Mouse (Mus musculus) forebrain, embryonic 16.5 days (tissue): Measurements from ENCODE around the gene Dmrt1. TPM values are rescaled to one million over a fixed set of nuclear protein-coding genes. Genes with fewer than 3 reads are reported as not detected.

Experiments
- ATAC-seq: fragments of 200-750 bp; cut with Nextera tagmentation; 2 replicates; pipeline ENCODE4 v1.8.0; 2017; ENCODE audit warnings: mild to moderate bottlenecking, moderate library complexity
- H3K27ac ChIP-seq: fragments of 300-500 bp; sonication (generic); 2 replicates; pipeline ENCODE4 v1.5.1; 2014; ENCODE audit warnings: low read length, control low read depth
- H3K27me3 ChIP-seq: fragments of 300-500 bp; sonication (generic); replicated peaks from 2 replicates; pipeline ENCODE4 v1.6.1; 2014; ENCODE audit warnings: low read length; ENCODE audit not compliant: control insufficient read depth, insufficient read depth
- H3K36me3 ChIP-seq: fragments of 300-500 bp; sonication (generic); 2 replicates; pipeline ENCODE4 v1.6.1; 2014; ENCODE audit not compliant: control insufficient read depth, insufficient read depth
- H3K4me1 ChIP-seq: fragments of 300-500 bp; sonication (generic); replicated peaks from 2 replicates; pipeline ENCODE4 v1.6.1; 2014; ENCODE audit warnings: low read length; ENCODE audit not compliant: control insufficient read depth, insufficient read depth
- H3K4me2 ChIP-seq: fragments of 300-500 bp; sonication (generic); 2 replicates; pipeline ENCODE4 v1.6.1; 2014; ENCODE audit warnings: mild to moderate bottlenecking, low read length, control low read depth
- H3K4me3 ChIP-seq: fragments of 300-500 bp; sonication (generic); replicated peaks from 2 replicates; pipeline ENCODE4 v1.5.1; 2014; ENCODE audit warnings: mild to moderate bottlenecking, low read length, control low read depth
- H3K9ac ChIP-seq: fragments of 300-500 bp; sonication (generic); replicated peaks from 2 replicates; pipeline ENCODE4 v1.6.1; 2014; ENCODE audit warnings: low read depth, low read length, control low read depth
- H3K9me3 ChIP-seq: fragments of 300-500 bp; sonication (generic); 2 replicates; pipeline ENCODE4 v1.6.1; 2016; ENCODE audit warnings: low read length; ENCODE audit not compliant: control insufficient read depth
- WGBS: fragments of 180-500 bp; shearing (Covaris S2); extraction: QIAGEN DNeasy Blood & Tissue Kit; methylation state at CpG from one replicate; pipeline ENCODE4 v1.1.7; 2014; 5-methylcytosine and 5-hydroxymethylcytosine counted together
- polyA plus RNA-seq: library from polyadenylated mRNA; unstranded; fragments of >200 nt; fragmentation: Nextera tagmentation; extraction: Ambion mirVana; gene quantifications from 2 replicates; pipeline ENCODE4 v1.2.1, GENCODE M21; 2015

The Dmrt1 gene
- polyA plus RNA-seq, 1 experiment from 2014 or later, result not detected

DNA sequence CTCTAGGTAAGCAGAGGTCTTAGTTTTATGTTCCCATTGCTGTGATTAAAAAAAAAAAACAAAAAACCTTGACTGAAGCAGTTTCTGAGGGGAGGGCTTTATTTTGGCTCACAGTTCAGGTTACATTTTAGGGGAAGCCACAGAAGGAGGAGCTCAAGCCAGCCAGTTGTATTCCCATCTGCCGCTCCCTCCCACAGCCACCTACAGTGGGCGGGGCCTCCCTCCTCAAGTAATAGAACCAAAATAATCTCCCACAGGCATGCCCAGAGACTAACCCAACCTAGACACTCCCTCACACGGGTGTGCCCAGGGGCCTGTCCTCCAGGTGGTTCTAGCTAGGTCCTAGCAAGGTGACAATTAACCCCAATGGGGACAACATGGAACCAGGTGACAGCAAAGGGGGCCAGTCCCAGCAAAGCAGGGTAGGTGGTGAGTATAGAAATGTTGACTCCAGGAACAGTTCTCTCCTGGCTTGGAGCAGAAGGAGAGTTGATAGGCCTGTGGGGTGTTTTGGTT lies 92.4 kb downstream of the Dmrt1 start:
- H3K27me3 ChIP-seq, result peaks cover 38% of the 10 kb centered on the region
- no peak overlapping the region for H3K27ac ChIP-seq
- H3K4me1 ChIP-seq, result no peaks in the 10 kb centered on the region
- H3K9ac ChIP-seq, result no peak overlapping the region
- H3K36me3 ChIP-seq, result no peaks in the 10 kb centered on the region
- no peak overlapping the region for H3K4me2 ChIP-seq
- ATAC-seq, result no peak
- 66% methylated on average over 3 of the region's 3 CpGs for WGBS
- no peaks in the 10 kb centered on the region for H3K9me3 ChIP-seq
- H3K4me3 ChIP-seq, result no peak overlapping the region

DNA sequence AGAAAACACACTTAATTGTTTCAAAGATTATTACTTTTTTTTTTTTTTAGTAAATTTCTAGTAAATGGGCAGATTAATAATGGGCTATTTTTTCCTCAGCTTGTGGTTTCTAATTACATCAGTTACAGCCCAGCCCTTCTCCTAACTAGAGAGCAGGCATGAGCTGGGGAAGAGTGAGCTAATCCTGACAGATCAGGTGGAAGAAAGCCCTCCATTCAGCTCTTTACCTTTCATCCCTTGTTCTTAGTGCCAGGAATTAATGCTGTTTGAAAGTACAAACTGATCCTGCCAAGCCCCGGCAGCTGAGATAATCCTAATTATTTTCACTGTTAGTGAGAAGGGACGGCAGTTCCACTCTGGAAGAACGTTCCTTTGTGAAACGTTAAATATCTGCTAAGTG lies 93.2 kb downstream of the Dmrt1 start:
- H3K9ac ChIP-seq, result no peak overlapping the region
- H3K4me3 ChIP-seq, result no peak overlapping the region
- H3K9me3 ChIP-seq, result no peaks in the 10 kb centered on the region
- peaks cover 39% of the 10 kb centered on the region for H3K27me3 ChIP-seq
- H3K4me1 ChIP-seq, result no peaks in the 10 kb centered on the region
- H3K27ac ChIP-seq, result no peak overlapping the region
- 1% methylated on average over 4 of the region's 4 CpGs for WGBS
- peak; percentile 78 for ATAC-seq
- H3K4me2 ChIP-seq, result no peak overlapping the region
- H3K36me3 ChIP-seq, result no peaks in the 10 kb centered on the region

DNA sequence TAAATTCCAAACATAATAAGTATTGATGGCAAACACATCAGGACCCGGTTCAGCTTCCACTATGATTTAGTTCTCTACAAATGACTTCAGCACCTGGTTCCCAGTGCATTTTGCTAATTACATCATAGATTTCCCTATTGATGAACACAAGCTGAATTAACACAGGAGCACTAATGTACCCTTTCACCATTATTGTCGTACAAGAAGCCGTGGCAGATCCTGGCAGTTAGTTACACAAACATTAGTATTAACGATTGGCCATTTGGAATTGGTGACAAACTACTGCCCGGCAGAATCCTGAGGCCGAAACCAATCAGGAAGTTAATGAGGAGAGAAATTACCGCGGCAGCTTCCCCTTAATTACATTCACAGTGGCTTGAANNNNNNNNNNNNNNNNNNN lies 96.5 kb downstream of the Dmrt1 start:
- H3K4me1 ChIP-seq, result peaks cover 8% of the 10 kb centered on the region
- no peak overlapping the region for H3K9ac ChIP-seq
- H3K27me3 ChIP-seq, result peaks cover 56% of the 10 kb centered on the region
- H3K27ac ChIP-seq, result no peak overlapping the region
- H3K4me2 ChIP-seq, result no peak overlapping the region
- ATAC-seq, result no peak
- no peak overlapping the region for H3K4me3 ChIP-seq
- no peaks in the 10 kb centered on the region for H3K9me3 ChIP-seq
- H3K36me3 ChIP-seq, result no peaks in the 10 kb centered on the region
- WGBS, result 6% methylated on average over 8 of the region's 8 CpGs

DNA sequence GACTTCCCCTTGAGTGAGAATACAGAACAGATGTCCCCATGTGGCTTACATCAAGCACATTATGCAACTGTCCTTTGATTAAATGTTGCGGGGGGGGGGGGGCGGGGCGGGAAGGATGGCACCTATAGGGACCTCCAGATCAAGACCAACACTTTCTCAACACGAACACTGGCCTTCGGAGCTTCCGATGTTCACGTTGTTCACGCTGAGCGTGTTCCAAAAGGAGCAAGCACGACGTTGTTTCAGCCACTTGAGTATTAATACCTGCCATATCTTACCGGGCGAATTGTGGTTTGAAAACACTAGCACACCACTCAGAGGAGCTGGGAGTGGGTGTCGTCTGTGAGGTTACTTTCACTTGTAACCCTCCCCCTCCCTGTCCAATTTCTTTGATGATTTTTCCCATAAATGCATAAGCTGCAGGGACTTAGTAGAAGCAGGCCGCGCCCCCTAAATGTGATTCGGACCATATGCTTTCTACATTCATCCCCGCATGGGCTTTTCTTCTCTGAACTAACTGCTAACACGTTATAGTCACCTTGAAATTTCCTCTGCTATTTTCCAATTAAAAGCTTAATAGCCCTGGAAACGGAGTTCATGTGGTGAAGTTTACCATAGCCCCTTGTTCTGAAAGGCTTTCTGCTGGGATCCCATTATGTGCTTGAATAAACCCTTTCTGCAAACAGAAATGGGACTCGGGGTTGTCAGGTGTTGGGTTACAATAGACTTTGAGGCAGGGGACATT lies 102.2 kb downstream of the Dmrt1 start:
- no peak for ATAC-seq
- H3K36me3 ChIP-seq, result no peaks in the 10 kb centered on the region
- no peak overlapping the region for H3K9ac ChIP-seq
- peaks cover 41% of the 10 kb centered on the region for H3K27me3 ChIP-seq
- peaks cover 27% of the 10 kb centered on the region for H3K4me1 ChIP-seq
- peak overlapping the region; percentile 26; the same call in 1 of the 2 replicates for H3K4me2 ChIP-seq
- no peaks in the 10 kb centered on the region for H3K9me3 ChIP-seq
- no peak overlapping the region for H3K4me3 ChIP-seq
- WGBS, result under 1% methylated on average over 21 of the region's 21 CpGs
- no peak overlapping the region for H3K27ac ChIP-seq

DNA sequence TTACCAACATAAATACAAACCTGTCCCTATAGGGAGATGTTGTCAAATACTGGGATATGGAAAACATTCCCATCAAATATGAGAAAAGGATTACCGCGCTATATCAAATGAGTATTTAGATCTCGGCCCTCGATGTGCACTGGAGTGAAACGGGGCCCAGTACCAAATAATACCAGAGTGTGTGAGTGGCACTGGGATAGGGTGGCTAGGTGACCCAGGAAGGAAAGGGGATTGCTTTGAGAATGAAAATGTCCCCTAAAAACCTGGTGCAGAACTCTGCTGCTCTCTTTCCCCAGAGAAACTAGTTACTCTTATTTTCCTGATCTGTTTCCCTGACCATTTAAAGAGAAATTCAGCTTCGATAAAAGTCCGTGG lies 102.8 kb downstream of the Dmrt1 start:
- H3K9ac ChIP-seq, result no peak overlapping the region
- H3K9me3 ChIP-seq, result no peaks in the 10 kb centered on the region
- H3K36me3 ChIP-seq, result no peaks in the 10 kb centered on the region
- ATAC-seq, result no peak
- no peak overlapping the region for H3K4me3 ChIP-seq
- 2% methylated on average over 7 of the region's 7 CpGs for WGBS
- H3K27ac ChIP-seq, result no peak overlapping the region
- peaks cover 44% of the 10 kb centered on the region for H3K27me3 ChIP-seq
- peaks cover 27% of the 10 kb centered on the region for H3K4me1 ChIP-seq
- H3K4me2 ChIP-seq, result no peak overlapping the region

DNA sequence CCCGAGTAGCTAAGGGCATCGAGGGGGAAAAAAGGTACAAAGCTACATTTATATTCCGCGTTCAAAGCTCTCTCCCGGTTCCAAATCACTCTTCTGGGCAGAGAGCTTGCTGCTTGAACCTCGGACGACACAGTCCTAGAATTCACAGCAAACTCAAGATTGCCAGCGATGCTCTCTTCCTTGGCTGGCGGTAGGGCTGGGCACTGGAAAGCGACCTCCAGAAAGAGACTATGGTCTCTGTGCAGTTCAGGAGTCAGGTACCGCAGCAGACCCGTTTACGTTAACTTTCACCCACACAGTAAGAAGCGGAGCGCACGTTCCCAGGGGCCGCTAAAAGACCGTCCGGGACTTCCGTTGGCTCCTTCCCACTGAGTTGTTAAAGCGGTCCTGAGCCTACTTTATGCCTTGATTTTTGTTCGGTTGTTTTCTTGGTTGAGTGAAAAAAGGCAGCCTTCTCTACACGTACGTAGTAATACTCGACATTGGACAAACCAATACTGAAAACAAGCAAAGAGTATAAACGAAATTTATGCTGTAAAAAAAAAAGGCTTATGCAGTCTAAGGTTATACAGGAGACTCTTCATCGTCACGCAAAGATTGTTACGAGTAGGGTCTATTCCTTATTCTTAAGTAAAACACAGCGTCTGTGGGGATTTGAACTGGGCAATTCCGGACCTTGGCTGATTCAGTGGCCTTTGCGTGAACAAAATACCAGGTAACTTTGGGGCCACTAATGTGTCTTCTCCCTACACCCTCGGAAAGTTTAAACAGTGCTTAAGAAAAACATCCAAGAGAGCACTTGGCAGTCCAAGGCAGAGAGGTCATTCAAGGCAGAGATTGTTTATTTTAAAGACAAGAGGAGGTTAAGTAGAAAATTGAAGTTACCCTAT lies 103.8 kb downstream of the Dmrt1 start:
- Histone ChIP-seq H3K4me1 (peaks cover 27% of the 10 kb centered on the region), H3K4me3 (no peak overlapping the region), H3K27ac (no peak overlapping the region), H3K27me3 (peaks cover 43% of the 10 kb centered on the region), H3K36me3 (no peaks in the 10 kb centered on the region), H3K9me3 (no peaks in the 10 kb centered on the region), H3K4me2 (0 out of 2 replicates have a peak overlapping the region, but pooled peaks have one; percentile 5), H3K9ac (no peak overlapping the region)
- no peak for ATAC-seq
- WGBS, result 3% methylated on average over 33 of the region's 33 CpGs

DNA sequence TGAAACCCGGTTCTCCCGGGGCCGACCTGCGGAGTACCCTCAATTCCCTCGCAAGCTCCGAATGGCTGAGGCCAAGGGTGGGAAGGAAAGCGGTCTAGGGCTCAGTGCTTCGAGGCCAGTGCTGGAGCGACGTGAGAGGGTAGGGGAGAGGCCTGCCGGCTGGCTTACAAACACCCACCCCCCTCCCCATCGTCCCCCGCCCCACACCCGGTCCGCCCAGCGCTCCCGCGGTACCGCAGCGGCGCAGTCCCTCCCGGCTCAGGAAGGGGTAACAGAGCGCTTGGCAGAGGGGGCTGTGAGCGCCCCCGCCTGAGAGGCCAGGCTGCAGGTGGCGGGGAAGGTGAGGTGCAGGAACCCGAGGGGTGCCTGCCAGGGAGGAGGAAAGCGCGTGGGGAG lies 104.6 kb downstream of the Dmrt1 start, which contains the start of gene Dmrt3:
Gene Dmrt3, plus strand, starts transcription at position 287 of the 396 bp plus-strand sequence.
- peak within 1 kb of the TSS; percentile 61 for H3K9ac ChIP-seq
- peaks cover 27% of the 10 kb centered on the region for H3K4me1 ChIP-seq
- peak within 1 kb of the TSS; percentile 67 for H3K4me2 ChIP-seq
- ATAC-seq, result peak; percentile 43
- peak within 1 kb of the TSS; percentile 51 for H3K4me3 ChIP-seq
- 0% methylated on average over 27 of the region's 29 CpGs for WGBS
- peaks cover 41% of the 10 kb centered on the region for H3K27me3 ChIP-seq
- H3K27ac ChIP-seq, result peak within 1 kb of the TSS; percentile 28
- no peaks in the 10 kb centered on the region for H3K36me3 ChIP-seq
- H3K9me3 ChIP-seq, result no peaks in the 10 kb centered on the region

DNA sequence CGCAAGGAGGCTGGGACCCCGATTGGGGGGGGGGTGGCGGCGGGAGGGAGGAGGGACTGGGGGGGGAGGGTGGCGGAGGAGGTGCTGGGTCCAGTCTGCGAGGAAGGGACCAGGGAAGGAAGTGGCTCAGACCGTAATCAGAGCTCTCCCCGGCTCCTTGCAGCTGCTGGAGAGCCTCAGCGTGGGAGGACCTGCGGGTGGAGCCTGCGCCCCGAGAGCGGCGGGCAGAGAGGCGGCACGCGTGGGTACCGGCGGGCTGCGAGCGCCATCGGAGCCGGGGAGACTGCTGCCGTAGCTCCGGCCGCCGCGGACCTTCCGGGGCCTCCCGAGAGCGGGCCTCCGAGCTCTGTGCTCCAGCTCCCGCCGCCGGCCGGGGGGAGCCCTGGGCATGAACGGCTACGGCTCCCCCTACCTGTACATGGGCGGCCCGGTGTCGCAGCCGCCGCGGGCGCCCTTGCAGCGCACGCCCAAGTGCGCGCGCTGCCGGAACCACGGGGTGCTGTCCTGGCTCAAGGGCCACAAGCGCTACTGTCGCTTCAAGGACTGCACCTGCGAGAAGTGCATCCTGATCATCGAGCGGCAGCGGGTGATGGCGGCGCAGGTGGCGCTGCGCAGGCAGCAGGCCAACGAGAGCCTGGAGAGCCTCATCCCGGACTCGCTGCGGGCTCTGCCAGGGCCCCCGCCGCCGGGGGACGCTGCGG lies 105.1 kb downstream of the Dmrt1 start:
- Histone ChIP-seq H3K36me3 (no peaks in the 10 kb centered on the region), H3K4me1 (peaks cover 25% of the 10 kb centered on the region), H3K4me3 (peak overlapping the region; percentile 51), H3K4me2 (peak overlapping the region; percentile 67), H3K27me3 (peaks cover 38% of the 10 kb centered on the region), H3K9ac (peak overlapping the region; percentile 61), H3K27ac (peak overlapping the region; percentile 28; the same call in 1 of the 2 replicates), H3K9me3 (no peaks in the 10 kb centered on the region)
- WGBS, result under 1% methylated on average over 65 of the region's 71 CpGs
- peak; percentile 62 for ATAC-seq
